Mouse (Mus musculus) liver, adult 2 months (tissue): ENCODE data around the gene Zfp786.

ENCODE experiments used
- CTCF ChIP-seq: fragments of 200-500 bp; IDR thresholded peaks from 2 replicates; pipeline ENCODE4 v1.5.1; 2011; ENCODE audit warnings: low read depth, low read length, control low read depth
- POLR2A ChIP-seq: fragments of 200-500 bp; IDR thresholded peaks from 2 replicates; pipeline ENCODE4 v1.6.1; 2011; ENCODE audit warnings: low read length, control low read depth; ENCODE audit not compliant: insufficient read depth; ENCODE audit errors: extremely low read depth

- TF ChIP-seq CTCF (peak; percentile 47), POLR2A (no peak)
Measured at GRCm38 (mm10) chr6:47799079-47799478, 31.6 kb downstream of the Zfp786 start.
